Comparison of ENCODE assay signal across 20 mouse cellular contexts in the genomic region with DNA sequence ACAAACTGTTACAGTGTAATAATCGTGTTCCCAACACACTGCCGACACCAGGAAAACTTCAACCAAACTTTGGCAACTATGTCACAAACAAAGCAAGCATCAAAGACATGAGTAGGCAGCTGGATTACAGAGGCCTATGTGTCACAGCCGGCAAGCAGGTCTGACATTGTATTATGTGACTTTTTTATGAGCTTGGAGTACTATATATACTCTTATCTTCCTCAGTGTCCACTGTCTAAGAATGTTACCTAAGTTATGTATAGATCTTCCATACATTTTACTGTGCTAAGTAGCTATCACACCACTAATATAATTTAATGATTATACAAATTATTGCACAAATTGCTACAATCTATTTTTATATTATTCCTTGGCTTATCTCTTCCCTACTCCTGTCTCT.
DNase-seq lines count a peak whose midpoint lies in the region; ATAC-seq lines count a peak whose summit lies in the region.
"Had no signal": no experiment of that assay in that cellular context is flagged by ENCODE, and none has a peak within 500 bp of the region (broad histone marks: within the 10 kb centered on the region; RNA-seq: fewer than 3 reads in every experiment).

No protein-coding gene starts in this region.

- no peak overlapping the region for H3K4me2 ChIP-seq in intestine, embryonic 16.5 days (ENCODE audit: low read depth, low read length)
- no peak overlapping the region for H3K4me2 ChIP-seq in kidney, embryonic 14.5 days (replicated peaks; ENCODE audit: low read depth, low read length)
- H3K4me2 ChIP-seq: embryonic facial prominence, embryonic 13.5 days; embryonic facial prominence, embryonic 15.5 days; forebrain, embryonic 12.5 days had no signal

- H3K36me3 ChIP-seq in intestine, embryonic 16.5 days (ENCODE audit: control insufficient read depth, insufficient read depth, low read length), result no peaks in the 10 kb centered on the region
- no peaks in the 10 kb centered on the region for H3K36me3 ChIP-seq in kidney, embryonic 14.5 days (ENCODE audit: control insufficient read depth, insufficient read depth, low read length)
- H3K36me3 ChIP-seq: embryonic facial prominence, embryonic 13.5 days; embryonic facial prominence, embryonic 15.5 days; forebrain, embryonic 10.5 days; forebrain, embryonic 12.5 days had no signal

- peak; percentile 21 for DNase-seq in fat pad, adult 2 months (ENCODE audit: extremely low read depth, low read depth, low spot score)
- DNase-seq in gonadal fat pad, adult 2 months (ENCODE audit: low read depth), result peak; percentile 17
- DNase-seq in urinary bladder, adult 18-20 months (ENCODE audit: low spot score in 2 of 2), result no peak
- DNase-seq: adrenal gland, adult 2 months; adrenal gland, postnatal 10 days; adrenal gland, postnatal 25 days; cerebellum, adult 11 months; cerebellum, adult 18-20 months; cerebellum, adult 8-10 months; cerebellum, adult 9-11 months; cerebellum, postnatal 36 days had no signal

- H3K27ac ChIP-seq in intestine, embryonic 16.5 days (ENCODE audit: low read length), result no peak overlapping the region
- H3K27ac ChIP-seq in kidney, embryonic 14.5 days (ENCODE audit: low read depth, low read length), result no peak overlapping the region
- H3K27ac ChIP-seq: embryonic facial prominence, embryonic 13.5 days; embryonic facial prominence, embryonic 15.5 days; forebrain, embryonic 10.5 days; forebrain, embryonic 12.5 days had no signal

- H3K4me1 ChIP-seq in intestine, embryonic 16.5 days (ENCODE audit: control insufficient read depth, insufficient read depth, low read length), result no peaks in the 10 kb centered on the region
- no peaks in the 10 kb centered on the region for H3K4me1 ChIP-seq in kidney, embryonic 14.5 days (ENCODE audit: control insufficient read depth, insufficient read depth, low read length)
- H3K4me1 ChIP-seq: embryonic facial prominence, embryonic 13.5 days; embryonic facial prominence, embryonic 15.5 days; forebrain, embryonic 10.5 days; forebrain, embryonic 12.5 days had no signal

- H3K4me3 ChIP-seq in intestine, embryonic 16.5 days (ENCODE audit: low read length), result no peak overlapping the region
- H3K4me3 ChIP-seq in kidney, embryonic 14.5 days (ENCODE audit: low read length), result no peak overlapping the region
- H3K4me3 ChIP-seq: embryonic facial prominence, embryonic 13.5 days; embryonic facial prominence, embryonic 15.5 days; forebrain, embryonic 10.5 days; forebrain, embryonic 12.5 days had no signal

- H3K9ac ChIP-seq in intestine, embryonic 16.5 days (ENCODE audit: low read depth, low read length), result no peak overlapping the region
- H3K9ac ChIP-seq in kidney, embryonic 14.5 days (ENCODE audit: low read depth, low read length), result no peak overlapping the region
- H3K9ac ChIP-seq: embryonic facial prominence, embryonic 13.5 days; embryonic facial prominence, embryonic 15.5 days; forebrain, embryonic 12.5 days had no signal

- WGBS in intestine, embryonic 16.5 days, result 51% methylated on average over 3 of the region's 3 CpGs
- WGBS in kidney, embryonic 14.5 days, result 75% methylated on average over 3 of the region's 3 CpGs

- ATAC-seq in intestine, embryonic 16.5 days, result peak; percentile 76
- no peak for ATAC-seq in kidney, embryonic 14.5 days (ENCODE audit: low FRiP score, low TSS enrichment)
- no peak for ATAC-seq in erythroblast, adult 5-6 weeks (replicated peaks; ENCODE audit: low FRiP score, poor library complexity, severe bottlenecking)
- ATAC-seq: forebrain, embryonic 14.5 days; forebrain, embryonic 16.5 days had no signal

- H3K9me3 ChIP-seq in intestine, embryonic 16.5 days (ENCODE audit: control insufficient read depth, low read length), result no peaks in the 10 kb centered on the region
- no peaks in the 10 kb centered on the region for H3K9me3 ChIP-seq in kidney, embryonic 14.5 days (ENCODE audit: control insufficient read depth, low read length)
- H3K9me3 ChIP-seq: embryonic facial prominence, embryonic 13.5 days; embryonic facial prominence, embryonic 15.5 days; forebrain, embryonic 10.5 days; forebrain, embryonic 12.5 days had no signal

- no peaks in the 10 kb centered on the region for H3K27me3 ChIP-seq in intestine, embryonic 16.5 days (replicated peaks; ENCODE audit: control insufficient read depth, insufficient read depth, low read length)
- no peaks in the 10 kb centered on the region for H3K27me3 ChIP-seq in kidney, embryonic 14.5 days (ENCODE audit: control insufficient read depth, insufficient read depth, low read length)
- H3K27me3 ChIP-seq: embryonic facial prominence, embryonic 13.5 days; embryonic facial prominence, embryonic 15.5 days; forebrain, embryonic 12.5 days had no signal

Comparison
In these comparisons a context has a peak if more than half of its experiments do, and no peak if none do; other contexts are left out.
1. DNase-seq: peak in fat pad, adult 2 months (single experiment) and gonadal fat pad, adult 2 months (single experiment); none in urinary bladder, adult 18-20 months (0 of 2).